Mouse (Mus musculus): Measurements from ENCODE around the gene Lrrc47. TPM values are rescaled to one million over a fixed set of nuclear protein-coding genes. Genes with fewer than 3 reads are reported as not detected.
A peak's percentile ranks its signal among the peaks of the same experiment; 100 is the strongest.

The Lrrc47 gene
- total and polyA plus RNA-seq, 2 experiments from 2014 or later = 22.6 to 24.9 TPM

- peak; percentile 58 for TF ChIP-seq CTCF (IDR thresholded peaks at IDR 0.05)
- Histone ChIP-seq H3K4me2 (ENCODE audit: low read depth, low read length, poor library complexity, severe bottlenecking) (no peak overlapping the region), H3K4me1 (ENCODE audit: insufficient read depth, low read length) (no peaks in the 10 kb centered on the region), H3K9ac (replicated peaks; ENCODE audit: low read length, poor library complexity, severe bottlenecking) (no peak overlapping the region), H3K36me3 (ENCODE audit: insufficient read depth, low read length) (peaks cover 60% of the 10 kb centered on the region), H3K4me3 (ENCODE audit: low read depth, low read length) (no peak overlapping the region), H3K9me3 (ENCODE audit: low read length) (no peaks in the 10 kb centered on the region), H3K27me3 (ENCODE audit: insufficient read depth, low read length) (no peaks in the 10 kb centered on the region), H3K27ac (ENCODE audit: low read depth, low read length) (no peak overlapping the region)
- no peak for ATAC-seq (ENCODE audit: low FRiP score)
- no peak for DNase-seq (ENCODE audit: low spot score)
- 80% methylated on average over 7 of the region's 7 CpGs for WGBS
Measured at GRCm38 (mm10) chr4:154019571-154019970, 8.0 kb downstream of the Lrrc47 start.

- no peaks in the 10 kb centered on the region for H3K27me3 ChIP-seq (ENCODE audit: insufficient read depth, low read length)
- peaks cover 5% of the 10 kb centered on the region; the same call in 1 of the 2 replicates for H3K4me1 ChIP-seq (ENCODE audit: insufficient read depth, low read length)
- H3K9ac ChIP-seq (replicated peaks; ENCODE audit: low read length, poor library complexity, severe bottlenecking) = no peak overlapping the region
- no peak overlapping the region for H3K4me3 ChIP-seq (ENCODE audit: low read depth, low read length)
- no peak overlapping the region for H3K4me2 ChIP-seq (ENCODE audit: low read depth, low read length, poor library complexity, severe bottlenecking)
- peaks cover 51% of the 10 kb centered on the region for H3K36me3 ChIP-seq (ENCODE audit: insufficient read depth, low read length)
- H3K9me3 ChIP-seq (ENCODE audit: low read length) = no peaks in the 10 kb centered on the region
- DNase-seq (ENCODE audit: low spot score) = no peak
- WGBS = 90% methylated on average over 9 of the region's 9 CpGs
- no peak overlapping the region for H3K27ac ChIP-seq (ENCODE audit: low read depth, low read length)
- TF ChIP-seq CTCF (IDR thresholded peaks at IDR 0.05) = no peak
- no peak for ATAC-seq (ENCODE audit: low FRiP score)
Measured at GRCm38 (mm10) chr4:154021432-154021831, 9.9 kb downstream of the Lrrc47 start.

- Histone ChIP-seq H3K4me1 (ENCODE audit: insufficient read depth, low read length) (peaks cover 5% of the 10 kb centered on the region; the same call in 1 of the 2 replicates), H3K9me3 (ENCODE audit: low read length) (no peaks in the 10 kb centered on the region), H3K4me2 (ENCODE audit: low read depth, low read length, poor library complexity, severe bottlenecking) (no peak overlapping the region), H3K27me3 (ENCODE audit: insufficient read depth, low read length) (0 out of 2 replicates have a peak, but pooled peaks cover 6% of the 10 kb centered on the region), H3K27ac (ENCODE audit: low read depth, low read length) (no peak overlapping the region), H3K4me3 (ENCODE audit: low read depth, low read length) (no peak overlapping the region), H3K36me3 (ENCODE audit: insufficient read depth, low read length) (peaks cover 41% of the 10 kb centered on the region), H3K9ac (replicated peaks; ENCODE audit: low read length, poor library complexity, severe bottlenecking) (no peak overlapping the region)
- no peak for TF ChIP-seq CTCF (IDR thresholded peaks at IDR 0.05)
- DNase-seq (ENCODE audit: low spot score) (peak; percentile 14), ATAC-seq (ENCODE audit: low FRiP score) (no peak)
- WGBS = 55% methylated on average over 4 of the region's 4 CpGs
Measured at GRCm38 (mm10) chr4:154022407-154022806, 10.9 kb downstream of the Lrrc47 start.

GRCm38 (mm10) chr4:154022844-154023243 lies 11.3 kb downstream of the Lrrc47 start:
- 36% methylated on average over 4 of the region's 4 CpGs for WGBS
- H3K9me3 ChIP-seq (ENCODE audit: low read length) = no peaks in the 10 kb centered on the region
- H3K27me3 ChIP-seq (ENCODE audit: insufficient read depth, low read length) = 0 out of 2 replicates have a peak, but pooled peaks cover 6% of the 10 kb centered on the region
- peaks cover 39% of the 10 kb centered on the region for H3K36me3 ChIP-seq (ENCODE audit: insufficient read depth, low read length)
- H3K9ac ChIP-seq (replicated peaks; ENCODE audit: low read length, poor library complexity, severe bottlenecking) = no peak overlapping the region
- DNase-seq (ENCODE audit: low spot score) = peak; percentile 24
- no peak for ATAC-seq (ENCODE audit: low FRiP score)
- no peak for TF ChIP-seq CTCF (IDR thresholded peaks at IDR 0.05)
- H3K4me3 ChIP-seq (ENCODE audit: low read depth, low read length) = no peak overlapping the region
- H3K27ac ChIP-seq (ENCODE audit: low read depth, low read length) = no peak overlapping the region
- peaks cover 5% of the 10 kb centered on the region; the same call in 1 of the 2 replicates for H3K4me1 ChIP-seq (ENCODE audit: insufficient read depth, low read length)
- H3K4me2 ChIP-seq (ENCODE audit: low read depth, low read length, poor library complexity, severe bottlenecking) = no peak overlapping the region

- Histone ChIP-seq H3K4me3 (ENCODE audit: low read depth, low read length) (no peak overlapping the region), H3K9ac (replicated peaks; ENCODE audit: low read length, poor library complexity, severe bottlenecking) (no peak overlapping the region), H3K27ac (ENCODE audit: low read depth, low read length) (no peak overlapping the region), H3K36me3 (ENCODE audit: insufficient read depth, low read length) (peaks cover 29% of the 10 kb centered on the region), H3K4me1 (ENCODE audit: insufficient read depth, low read length) (peaks cover 5% of the 10 kb centered on the region; the same call in 1 of the 2 replicates), H3K27me3 (ENCODE audit: insufficient read depth, low read length) (0 out of 2 replicates have a peak, but pooled peaks cover 6% of the 10 kb centered on the region), H3K4me2 (ENCODE audit: low read depth, low read length, poor library complexity, severe bottlenecking) (no peak overlapping the region), H3K9me3 (ENCODE audit: low read length) (no peaks in the 10 kb centered on the region)
- TF ChIP-seq CTCF (IDR thresholded peaks at IDR 0.05) = no peak
- no peak for DNase-seq (ENCODE audit: low spot score)
- 34% methylated on average over 8 of the region's 8 CpGs for WGBS
- ATAC-seq (ENCODE audit: low FRiP score) = no peak
Measured at GRCm38 (mm10) chr4:154023754-154024601, 12.4 kb downstream of the Lrrc47 start.
